Mouse (Mus musculus) urinary bladder, postnatal 36 days (tissue): ENCODE results near the gene Ccdc18.
A peak's percentile ranks its signal among the peaks of the same experiment; 100 is the strongest.
"Not testable (repeated sequence)": the region's sequence is repeated elsewhere in the genome, so short reads cannot be mapped to it uniquely, and the experiment has no call there.

Source experiments
- DNase-seq, 2 experiments: peaks; one replicate each; pipeline ENCODE4 v3.0.0; 2022; ENCODE audit warnings: low spot score in 2 of 2, mixed read lengths in 1 of 2

The Ccdc18 gene

DNA sequence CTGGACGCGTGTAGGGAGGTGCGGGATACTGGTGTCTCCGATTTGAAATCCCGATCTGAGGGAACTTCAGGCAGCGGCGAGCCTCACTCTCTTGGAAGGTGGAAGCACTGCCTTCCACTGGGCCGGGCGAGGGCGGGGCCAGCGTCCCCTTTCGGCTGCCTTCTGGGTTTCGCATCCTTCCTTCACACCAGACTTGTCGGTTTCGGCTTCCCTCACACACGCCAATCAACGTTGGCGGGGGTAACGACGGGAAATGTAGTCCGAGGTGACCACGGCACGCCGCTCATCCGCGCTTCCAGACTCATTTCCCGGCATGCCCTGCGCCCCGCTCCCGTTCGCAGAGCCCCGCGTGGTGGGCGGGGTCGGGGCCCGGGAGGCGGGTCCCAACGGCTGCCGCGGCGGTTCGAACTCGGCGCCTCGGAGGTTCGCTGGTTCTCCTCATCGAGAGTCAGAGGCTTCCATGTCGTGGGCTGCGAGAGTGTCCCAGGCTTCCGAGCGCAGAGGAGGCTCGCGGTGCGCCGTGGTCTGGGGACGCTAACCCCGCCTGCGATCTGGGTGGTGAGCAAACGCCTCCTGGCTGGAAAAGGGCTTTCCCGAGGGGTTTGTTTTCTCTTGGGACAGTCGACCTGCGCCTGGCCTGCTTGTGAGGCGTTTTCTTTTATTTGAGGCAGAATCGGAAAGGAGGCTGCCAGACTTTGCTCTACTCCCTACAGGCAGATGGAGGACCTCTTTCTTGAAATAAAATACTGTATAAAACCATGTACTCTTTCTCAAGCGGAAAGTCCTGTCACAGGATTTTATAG, at the start of gene Ccdc18, which contains the start of gene Tmed5:
Gene Ccdc18, plus strand, starts transcription at position 435 of the 803 bp plus-strand sequence.
Gene Tmed5, minus strand, starts transcription at position 180 of the 803 bp plus-strand sequence.
- DNase-seq = peak; percentile 94 to 97

DNA sequence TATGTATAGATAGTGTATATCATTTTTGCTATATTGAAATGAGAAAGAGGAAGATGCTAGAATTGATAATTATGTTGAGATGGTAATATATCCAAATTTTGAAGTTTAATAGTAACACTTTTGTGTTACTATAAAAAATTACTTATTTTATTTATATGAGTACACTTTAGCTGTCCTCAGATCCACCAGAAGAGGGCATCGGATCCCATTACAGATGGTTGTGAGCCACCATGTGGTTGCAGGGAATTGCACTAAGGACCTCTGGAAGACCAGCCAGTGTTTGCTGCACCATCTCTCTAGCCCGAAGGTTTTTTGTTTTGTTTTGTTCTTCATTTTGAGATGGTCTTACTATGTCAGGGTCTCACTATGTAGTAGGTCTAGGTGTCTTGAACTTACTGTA, 47.2 kb upstream of the Ccdc18 start:
- no peak for DNase-seq

DNA sequence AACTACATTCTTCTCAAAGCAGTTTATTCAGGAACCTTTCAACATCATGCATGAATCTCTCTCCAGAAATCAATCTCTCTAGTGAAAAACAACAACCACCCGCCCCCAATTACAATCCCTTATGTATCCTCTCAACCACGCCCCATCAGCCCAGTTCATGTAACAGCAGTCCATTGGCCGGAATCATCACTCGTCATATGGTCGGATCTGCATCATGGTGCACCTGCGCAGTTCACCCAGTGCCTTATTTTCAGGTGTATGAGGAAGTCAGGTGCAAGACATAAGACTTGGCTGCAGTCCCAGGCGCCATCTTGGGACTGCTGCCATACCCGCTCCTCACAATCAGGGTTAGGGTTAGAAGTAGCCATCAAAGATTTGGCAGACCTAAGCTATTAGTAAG, 39.9 kb upstream of the Ccdc18 start:
- DNase-seq = not testable (repeated sequence)

DNA sequence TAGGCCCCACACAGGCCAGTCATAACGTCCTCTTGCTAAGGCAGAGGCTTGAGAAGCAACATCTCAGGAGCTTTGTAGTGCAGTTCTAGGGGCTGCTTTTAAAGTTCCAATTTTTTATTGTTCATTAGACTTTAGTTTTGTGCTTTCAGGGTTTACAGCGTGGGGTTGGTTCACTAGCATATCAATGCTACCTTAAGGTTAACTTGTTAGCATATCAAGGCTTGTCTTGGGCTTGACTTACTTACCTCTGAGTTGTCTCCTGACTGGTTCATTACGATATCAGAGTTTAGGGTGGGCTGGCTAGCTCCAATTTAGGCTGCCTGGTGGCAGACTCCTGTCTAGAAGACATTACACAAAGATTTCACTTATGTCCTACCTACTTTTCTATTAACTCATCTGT, 35.0 kb upstream of the Ccdc18 start:
- no peak for DNase-seq

DNA sequence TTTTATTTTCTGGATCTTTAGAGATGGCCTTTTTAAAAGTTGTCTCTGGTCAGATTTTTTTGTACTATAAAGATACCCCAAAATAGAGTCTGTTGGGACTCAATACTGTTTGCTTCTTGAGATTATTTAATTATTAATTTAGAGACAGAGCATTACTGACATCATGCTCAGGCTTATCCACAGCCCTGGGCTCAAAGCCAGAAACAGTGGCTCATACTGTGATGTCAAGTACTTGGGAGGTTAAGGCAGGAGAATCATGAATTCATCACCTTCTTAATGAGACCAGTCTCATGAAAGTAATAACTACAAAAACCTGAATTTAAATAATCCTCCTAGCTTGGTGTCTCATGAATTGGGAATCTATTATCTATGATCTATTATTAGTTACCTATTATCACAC, 32.5 kb upstream of the Ccdc18 start:
- no peak for DNase-seq

DNA sequence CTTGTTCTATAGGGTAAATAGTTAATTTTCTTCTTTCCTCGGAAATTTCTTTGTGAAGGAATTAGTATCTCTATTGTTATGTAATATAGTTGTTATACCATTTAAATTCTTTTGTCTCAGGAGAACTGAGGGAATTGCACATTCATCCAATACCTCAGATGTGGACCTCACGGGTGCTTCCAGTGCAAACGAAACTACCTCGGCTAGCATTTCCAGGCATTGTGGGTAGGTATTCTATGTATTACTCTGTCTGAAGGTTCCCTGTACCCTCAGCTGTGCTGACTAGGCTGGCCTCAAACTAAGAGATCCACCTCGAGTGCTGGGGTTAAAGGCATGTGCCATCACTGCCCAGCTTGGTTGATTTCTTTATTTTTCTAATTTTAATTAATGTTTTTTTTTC, 28.4 kb upstream of the Ccdc18 start:
- no peak for DNase-seq

DNA sequence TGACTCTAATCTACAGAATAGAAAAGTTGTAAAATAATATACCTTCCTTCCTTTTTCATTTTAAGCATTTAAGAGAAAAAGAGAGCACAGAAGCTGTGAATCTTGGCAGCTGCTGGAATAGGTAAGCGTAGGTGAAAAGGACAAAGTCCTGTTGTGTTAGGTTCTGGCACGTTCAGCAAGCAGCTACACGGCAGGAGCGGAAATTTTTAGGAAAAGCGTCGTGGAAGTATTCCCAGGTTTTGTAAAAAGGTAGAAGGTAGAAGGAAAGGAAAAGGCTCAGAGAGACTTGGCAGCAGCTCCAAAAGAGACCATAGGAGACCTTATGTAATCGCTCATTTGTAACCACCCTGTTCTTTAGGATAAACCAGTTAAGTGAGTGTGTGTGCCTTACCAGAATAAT, 23.3 kb upstream of the Ccdc18 start:
- no peak for DNase-seq

DNA sequence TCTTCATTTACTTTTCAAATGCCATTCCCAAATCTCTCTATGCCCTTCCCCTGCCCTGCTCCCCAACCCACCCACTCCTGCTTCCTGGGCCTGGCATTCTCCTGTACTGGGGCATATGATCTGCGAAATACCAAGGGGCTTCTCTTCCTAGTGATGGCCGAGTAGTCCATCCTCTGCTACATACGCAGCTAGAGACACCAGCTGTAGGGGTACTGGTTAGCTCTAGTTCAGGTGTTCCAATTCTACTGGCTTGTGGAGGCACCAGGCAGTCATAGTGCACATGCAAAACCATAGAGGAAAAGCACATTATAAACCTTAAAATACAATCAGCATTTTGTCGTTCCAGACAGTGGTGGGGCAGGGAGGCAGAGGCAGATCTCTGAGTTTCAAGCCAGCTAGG, 15.0 kb upstream of the Ccdc18 start:
- DNase-seq = no peak

DNA sequence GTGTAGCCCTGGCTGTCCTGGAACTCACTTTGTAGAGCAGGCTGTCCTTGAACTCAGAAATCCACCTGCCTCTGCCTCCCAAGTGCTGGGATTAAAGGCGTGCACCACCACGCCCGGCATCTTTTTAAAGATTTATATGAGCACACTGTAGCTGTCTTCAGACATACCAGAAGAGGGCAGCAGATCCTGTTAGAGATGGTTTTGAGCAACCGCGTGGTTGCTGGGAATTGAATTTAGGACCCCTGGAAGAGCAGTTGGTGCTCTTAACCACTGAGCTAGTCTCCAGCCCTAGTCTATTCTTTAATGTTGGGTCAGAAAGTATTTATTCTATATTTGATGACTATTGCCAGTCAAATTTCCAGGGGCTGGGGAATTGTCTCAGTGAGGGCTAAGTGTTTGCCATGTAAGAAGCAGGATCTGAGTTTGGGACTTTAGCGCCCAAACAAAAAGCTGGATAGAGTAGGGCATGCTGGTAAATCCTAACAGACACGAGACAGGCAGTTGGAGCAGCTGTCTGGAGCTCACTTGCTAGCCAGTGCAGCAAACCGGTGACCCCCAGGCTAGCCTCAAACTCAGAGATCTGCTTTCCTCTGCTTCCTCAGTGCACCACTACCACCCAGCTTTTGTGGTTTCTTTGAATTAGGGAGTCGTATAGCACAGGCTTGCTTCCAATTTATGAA, 12.3 kb upstream of the Ccdc18 start:
- DNase-seq = no peak

DNA sequence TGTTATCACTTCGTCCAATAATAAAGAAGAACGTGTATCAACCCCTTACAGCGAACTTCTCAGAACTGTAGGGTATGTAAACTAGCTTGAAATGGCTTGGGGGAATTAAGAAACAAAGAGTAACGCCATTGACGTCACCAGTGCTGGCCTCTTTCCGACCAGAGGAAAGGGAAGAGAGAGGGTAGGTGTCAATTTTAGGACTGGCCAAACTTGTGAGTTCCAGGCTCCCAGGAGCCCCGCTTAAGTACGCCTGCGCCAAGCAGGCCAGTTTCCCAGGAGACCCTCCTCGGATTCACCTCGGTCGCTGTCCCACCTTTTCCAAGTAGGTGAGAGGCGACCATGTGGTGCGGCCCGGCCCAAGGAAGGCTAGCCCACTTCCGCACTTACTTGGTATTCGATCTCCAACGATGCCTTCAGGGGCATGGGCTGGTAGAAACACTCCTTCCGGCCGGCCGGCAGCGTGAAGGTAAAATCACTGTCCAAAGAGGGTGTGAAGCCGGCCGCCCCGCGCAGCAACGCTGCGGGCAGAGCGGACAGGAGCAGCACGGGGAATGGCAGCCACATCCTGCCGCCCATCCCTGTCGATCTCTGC, 730 bp upstream of the Ccdc18 start:
- peak in 1 of 2 experiments; percentile 69 for DNase-seq

DNA sequence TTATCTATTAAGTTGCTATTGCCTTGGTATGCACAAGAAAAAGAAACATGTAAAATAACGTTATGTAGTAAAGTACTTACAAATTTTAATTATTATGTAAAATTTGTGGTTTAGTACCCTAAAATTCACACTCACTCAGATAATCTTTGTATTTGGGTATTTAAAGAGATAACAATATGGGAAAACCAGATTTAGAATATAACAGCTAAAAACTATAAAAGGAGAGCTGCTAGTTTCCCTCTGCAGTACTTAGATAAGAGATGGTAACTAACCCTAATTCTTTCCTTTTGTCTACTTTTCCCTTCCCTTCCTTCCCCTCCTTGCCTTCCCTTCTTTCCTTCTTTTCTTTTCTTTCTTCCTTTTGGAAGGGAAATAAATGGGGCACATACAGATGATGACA, 19.9 kb downstream of the Ccdc18 start:
- no peak for DNase-seq

DNA sequence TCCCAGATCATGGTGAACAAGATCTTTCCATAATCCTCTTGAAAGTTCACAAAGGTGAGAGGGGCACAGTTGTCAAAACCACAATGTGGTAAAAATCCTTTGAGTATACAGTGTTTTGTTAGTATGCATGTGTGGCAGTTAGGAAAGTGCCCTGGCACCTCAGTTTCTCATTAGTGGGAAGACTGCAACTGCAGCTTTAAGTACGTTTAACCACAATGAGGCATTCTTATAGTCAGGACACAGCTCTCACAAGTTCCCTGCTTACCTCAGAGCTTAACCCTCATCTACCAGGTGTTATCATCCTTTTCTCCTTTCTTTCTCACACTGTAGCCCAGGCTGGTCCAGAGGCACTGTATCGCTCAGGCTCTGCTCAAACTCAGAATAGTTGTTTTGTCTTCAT, 28.1 kb downstream of the Ccdc18 start:
- no peak for DNase-seq

DNA sequence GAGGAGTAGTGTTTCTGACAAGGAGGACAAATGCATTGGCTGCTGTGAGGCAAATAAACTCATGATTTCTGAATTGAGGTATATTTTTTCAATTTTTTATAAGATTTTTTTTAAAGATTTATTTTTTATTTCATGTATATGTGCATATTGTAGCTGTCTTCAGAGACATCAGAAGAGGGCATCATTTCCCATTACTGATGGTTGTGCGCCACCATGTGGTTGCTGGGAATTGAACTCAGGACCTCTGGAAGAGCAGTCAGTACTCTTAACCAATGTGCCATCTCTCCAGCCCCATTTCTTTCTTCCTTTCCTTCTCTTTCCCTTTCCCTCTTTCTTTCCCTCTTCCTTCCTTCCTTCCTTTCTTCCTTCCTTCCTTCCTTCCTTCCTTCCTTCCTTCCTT, 31.0 kb downstream of the Ccdc18 start:
- DNase-seq = peak in 1 of 2 experiments; percentile 29

DNA sequence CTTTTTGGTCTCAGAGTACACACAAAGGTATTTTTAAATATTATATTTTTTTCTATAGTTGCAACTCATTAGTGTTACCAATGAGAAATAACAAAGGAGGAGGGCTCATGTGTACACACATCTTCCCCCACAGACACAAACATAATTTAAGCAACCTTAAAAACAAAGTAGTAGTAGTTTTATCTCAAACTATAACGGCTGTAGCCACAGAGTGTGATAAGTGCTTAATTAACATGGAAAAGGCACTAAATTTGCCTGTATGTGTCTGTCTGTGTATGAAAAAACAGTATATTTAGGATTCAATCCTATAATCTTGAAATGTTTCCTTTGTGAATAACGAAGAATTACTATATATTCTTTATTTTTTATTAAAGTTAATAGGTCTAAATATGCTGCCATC, 51.4 kb downstream of the Ccdc18 start:
- DNase-seq = no peak

DNA sequence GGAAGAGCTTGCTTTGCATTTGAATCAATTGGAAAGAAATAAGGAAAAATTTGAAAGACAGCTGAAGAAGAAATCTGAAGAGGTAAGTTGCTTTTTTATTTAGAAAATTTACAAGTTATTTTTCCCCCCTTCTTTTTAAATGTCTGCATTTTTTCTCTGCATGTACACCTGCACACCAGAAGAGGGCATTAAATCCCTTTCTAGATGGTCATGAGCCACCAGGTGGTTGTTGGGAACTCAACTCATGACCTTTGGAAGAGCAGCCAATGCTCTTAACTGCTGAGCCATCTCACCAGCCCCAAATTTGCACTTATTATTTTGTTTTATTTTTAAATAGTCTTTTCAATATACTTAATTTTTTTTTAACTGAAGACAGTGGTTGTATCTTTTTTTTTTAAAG, 56.3 kb downstream of the Ccdc18 start:
- DNase-seq = no peak

DNA sequence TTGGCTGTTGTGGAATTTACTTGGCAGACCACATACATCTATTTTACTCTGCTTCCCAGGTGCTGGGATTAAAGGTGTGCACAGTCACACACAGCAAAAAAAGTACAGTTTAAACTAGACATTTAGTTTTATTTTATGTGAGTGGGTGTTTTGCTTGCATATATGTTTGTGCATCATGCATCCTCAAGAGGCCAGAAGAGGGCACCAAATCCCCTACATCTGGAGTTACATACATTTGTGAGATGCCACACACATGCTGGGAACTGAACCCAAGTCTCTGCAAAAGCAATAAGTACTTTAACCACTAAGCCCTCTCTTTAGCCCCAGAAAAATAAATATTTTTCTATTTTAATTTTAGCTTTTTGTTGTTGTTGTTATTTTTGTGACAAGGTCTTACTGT, 73.3 kb downstream of the Ccdc18 start:
- no peak for DNase-seq

DNA sequence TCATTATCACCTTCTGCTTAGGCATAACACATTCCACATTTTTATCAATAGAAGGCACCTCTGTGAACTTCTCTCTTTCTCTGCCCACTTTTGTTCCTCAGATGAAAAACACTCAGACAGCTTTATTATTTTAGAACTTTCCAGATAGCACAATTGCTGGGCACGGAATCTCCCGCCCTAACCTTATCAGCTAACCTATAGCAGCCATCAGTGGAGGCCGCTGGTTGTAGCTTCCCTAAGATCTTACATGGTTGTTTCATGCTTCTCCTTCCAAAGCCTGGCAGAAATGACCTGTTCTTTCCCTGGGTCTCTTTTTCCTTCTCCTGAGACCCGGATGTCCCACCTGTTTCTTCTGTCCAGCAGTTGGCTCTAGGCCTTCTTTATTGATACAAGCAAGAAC, 78.8 kb downstream of the Ccdc18 start:
- no peak for DNase-seq

DNA sequence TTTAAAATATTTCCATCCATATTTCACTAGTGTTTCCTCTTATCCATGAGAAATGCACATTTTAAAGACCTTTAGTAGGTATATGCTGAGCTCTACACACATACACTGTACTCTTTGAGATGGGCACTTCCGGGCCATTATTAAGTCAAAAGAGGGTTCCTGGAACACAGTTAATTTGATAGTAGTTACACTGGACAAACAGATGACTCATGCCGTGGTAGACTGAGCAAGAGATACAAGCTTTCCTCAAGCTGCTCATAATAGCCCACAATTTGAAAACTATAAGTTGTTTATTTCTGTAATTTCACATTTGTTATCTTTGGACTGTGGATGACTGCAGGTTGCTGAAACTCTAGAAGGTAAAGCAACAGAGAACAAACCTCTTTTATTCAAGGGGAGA, 82.3 kb downstream of the Ccdc18 start:
- DNase-seq = no peak

DNA sequence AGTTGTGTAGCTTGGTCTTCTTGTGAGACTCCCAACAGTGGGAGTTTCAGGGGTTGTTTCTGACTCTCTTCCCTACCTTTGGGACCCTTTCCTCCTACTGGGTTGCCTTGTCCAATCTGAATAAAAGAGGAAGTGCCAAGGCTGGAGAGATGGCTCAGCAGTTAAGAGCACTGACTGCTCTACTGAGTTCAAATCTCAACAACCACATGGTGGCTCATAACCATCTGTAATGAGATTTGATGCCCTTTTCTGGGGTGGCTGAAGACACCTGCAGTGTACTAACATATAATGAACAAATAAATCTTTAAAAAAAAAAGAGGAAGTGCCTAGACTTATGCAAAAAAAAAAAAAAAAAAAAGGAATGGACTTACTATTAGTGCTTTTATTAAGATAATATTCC, 91.4 kb downstream of the Ccdc18 start:
- DNase-seq = no peak

DNA sequence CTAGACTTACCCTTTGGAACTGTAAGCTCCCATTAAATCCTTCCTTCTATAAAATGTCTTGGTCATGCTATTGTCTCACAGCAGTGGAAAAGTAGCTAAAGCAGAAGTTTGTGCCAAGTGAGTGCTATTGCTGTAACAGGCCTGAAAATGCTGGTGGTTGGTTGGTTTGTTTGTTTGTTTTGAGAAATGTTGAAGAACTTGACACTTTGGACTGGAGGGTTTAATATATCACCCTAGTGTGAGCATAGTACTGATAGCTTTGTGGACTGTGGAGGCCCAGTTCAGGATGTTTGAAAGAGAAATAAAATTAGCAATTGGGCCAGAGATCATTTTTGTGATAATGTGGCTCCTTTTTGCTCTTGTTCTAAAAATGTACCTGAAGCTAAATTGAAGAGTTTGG, 93.5 kb downstream of the Ccdc18 start:
- DNase-seq = no peak

DNA sequence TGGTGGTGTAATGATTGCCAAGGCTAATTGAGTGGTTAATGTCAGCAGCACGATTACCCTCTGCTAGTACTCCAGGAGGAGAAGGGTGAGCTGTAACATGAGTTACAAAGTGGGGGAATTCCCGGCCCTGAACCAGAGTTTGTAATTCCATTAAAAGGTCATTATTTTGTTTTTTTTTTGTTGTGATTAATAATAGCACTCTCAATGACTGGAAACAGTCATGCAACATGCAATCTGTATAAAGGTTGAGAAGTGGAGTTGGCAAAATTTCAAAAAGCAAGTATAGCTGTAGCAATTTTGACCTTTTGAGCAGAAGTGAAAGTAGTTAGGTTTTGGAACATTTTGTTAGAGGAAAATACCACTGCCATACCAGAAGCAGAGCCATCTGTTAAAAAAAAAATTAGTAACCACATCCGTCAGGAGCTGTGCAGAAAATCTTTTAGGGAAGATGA, 113.7 kb downstream of the Ccdc18 start:
- DNase-seq = no peak

DNA sequence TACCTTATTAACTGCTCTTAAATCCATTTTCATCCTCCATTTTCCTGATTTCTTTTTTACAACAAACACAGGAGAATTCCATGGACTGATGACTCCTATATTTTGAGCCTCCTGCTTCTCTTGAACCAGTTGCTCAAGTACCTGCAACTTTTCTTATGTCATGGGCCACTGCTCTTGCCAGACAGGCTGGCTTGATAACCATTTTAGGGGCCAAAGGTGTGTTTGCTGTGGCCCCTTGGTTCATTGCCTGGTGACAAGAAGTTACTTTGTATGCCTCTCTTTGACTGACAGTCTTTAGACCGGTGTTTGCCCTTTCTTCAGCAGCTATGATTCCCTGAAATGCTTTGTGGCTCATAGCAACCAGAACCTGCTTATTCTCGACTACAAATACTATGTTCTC, 117.4 kb downstream of the Ccdc18 start:
- DNase-seq = no peak

DNA sequence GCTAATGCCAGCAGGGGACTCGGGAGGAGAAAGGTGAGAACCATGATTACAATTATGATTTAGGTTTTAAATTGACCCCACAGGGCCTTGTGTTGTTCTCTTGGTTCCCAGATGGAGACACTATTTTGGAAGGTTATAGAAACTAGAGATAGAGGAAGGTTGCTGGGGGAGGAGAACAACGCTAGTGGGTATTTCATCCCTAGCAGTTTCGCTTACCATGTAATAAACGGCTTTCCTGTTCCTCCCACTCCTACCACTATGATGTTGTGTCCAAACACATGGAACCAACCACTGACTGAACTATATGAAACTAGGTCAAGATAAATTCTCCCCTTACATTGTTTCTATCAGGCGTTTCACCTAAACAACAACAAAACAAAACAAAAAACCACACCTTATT, 122.6 kb downstream of the Ccdc18 start:
- no peak for DNase-seq
